Mouse (Mus musculus) stomach, postnatal 0 days (tissue): ENCODE data around the gene Gm11114.

Experiments used
- CTCF ChIP-seq: IDR thresholded peaks from 2 replicates; pipeline ENCODE4 v1.5.1; 2016; ENCODE audit warnings: antibody characterized with exemption, low read depth, mild to moderate bottlenecking, moderate library complexity
- EP300 ChIP-seq: optimal IDR thresholded peaks from 2 replicates; pipeline ENCODE3; 2016; ENCODE audit warnings: antibody characterized with exemption

- TF ChIP-seq CTCF (no peak), EP300 (no peak)
Observed at GRCm38 (mm10) chr9:85331521-85331920, 18.9 kb downstream of the Gm11114 start.
